Mouse (Mus musculus): ENCODE results near the gene Slc25a22. TPM values are rescaled to one million over a fixed set of nuclear protein-coding genes. Genes with fewer than 3 reads are reported as not detected.

The Slc25a22 gene
- total RNA-seq (2014; rRNA removed) (126 and 138 TPM in 2 replicates), polyA plus RNA-seq (2015; fragmentation: Nextera tagmentation; extraction: Ambion mirVana) (79.9 and 87.3 TPM in 2 replicates)

DNA sequence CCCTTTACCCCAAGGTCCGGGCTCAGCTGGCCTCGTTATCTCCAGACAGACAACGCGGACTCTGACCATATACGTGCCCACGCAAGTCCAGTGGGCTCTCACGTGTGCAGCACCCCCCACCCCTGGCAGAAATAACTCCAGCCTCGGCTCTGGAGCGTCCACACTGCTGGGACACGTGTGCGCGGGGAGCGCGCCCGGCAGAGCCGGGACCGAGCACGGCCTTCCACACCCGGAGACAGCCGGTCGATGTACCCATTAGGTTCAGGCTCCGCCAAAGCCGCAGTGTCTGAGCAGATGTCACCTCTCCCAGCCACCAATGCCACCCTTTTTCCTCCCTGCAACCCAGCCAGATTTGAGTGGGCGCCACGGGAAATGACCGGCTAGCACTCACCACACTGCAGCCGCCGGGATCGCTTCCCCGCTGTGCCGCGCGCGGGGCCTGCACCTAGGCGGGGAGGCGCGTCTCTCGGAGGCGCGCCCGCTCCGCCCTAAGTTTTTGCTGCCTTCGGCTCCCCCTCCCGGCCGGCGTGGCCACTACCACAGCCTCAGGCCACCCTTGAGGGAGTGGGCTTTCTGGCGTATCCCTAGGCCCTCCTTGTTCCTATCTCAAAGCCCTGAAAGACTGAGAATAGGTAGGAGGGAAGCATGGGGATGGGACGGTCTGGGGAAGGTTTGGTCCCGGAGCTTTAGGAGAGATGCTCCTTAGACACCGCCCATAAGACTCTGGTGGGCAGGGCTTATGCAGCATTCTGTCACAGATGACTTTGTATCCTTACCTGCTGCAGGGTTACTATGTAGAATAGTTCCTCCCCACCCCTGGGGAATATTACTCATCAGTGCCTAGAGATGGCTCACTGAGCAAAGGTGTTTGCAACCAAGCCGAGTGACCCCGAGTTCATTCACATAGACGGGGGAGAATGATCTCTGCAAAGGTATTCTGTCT is at the start of gene Slc25a22:
TSS of gene Slc25a22 (minus strand) at position 715 of the 943 bp plus-strand sequence.
- peak within 1 kb of the TSS; percentile 90 for H3K4me2 ChIP-seq (ENCODE audit: low read depth, low read length)
- H3K36me3 ChIP-seq (ENCODE audit: insufficient read depth, low read length), result no peaks in the 10 kb centered on the region; the same call in 1 of the 2 replicates
- H3K27ac ChIP-seq, result peak within 1 kb of the TSS; percentile 80
- 5% methylated on average over 53 of the region's 53 CpGs for WGBS
- H3K4me1 ChIP-seq (ENCODE audit: insufficient read depth, low read length), result peaks cover 27% of the 10 kb centered on the region
- H3K27me3 ChIP-seq (ENCODE audit: insufficient read depth, low read length), result no peaks in the 10 kb centered on the region
- ATAC-seq (peak; percentile 84), DNase-seq (ENCODE audit: low spot score) (peak; percentile 92)
- peak within 1 kb of the TSS; percentile 51 for H3K4me3 ChIP-seq (ENCODE audit: low read length)
- no peaks in the 10 kb centered on the region for H3K9me3 ChIP-seq (ENCODE audit: low read length)
- H3K9ac ChIP-seq (replicated peaks; ENCODE audit: low read length), result peak within 1 kb of the TSS; percentile 70
- TF ChIP-seq CTCF (IDR thresholded peaks at IDR 0.05; ENCODE audit: low read depth), result peak; percentile 69

DNA sequence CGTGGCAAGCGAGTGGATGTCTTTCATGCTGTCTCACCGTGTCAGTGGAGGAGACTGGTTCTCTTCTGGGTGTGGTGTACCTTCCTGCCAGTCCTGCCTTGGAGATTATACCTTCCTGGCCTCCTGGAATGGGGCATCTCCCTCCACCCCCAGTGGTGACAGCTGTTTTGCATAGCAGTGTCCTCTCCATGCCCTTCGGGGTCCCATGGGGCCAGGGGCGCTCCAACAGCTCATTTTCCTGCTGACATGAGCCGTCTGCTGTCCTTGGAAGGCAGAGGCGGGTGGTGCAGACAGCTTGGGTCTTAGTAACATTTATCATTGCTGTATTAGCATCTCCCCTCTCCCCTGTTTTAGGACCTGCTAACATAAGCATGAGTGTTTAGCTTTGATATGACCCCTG is 49.4 kb upstream of the Slc25a22 start:
- Histone ChIP-seq H3K4me1 (ENCODE audit: insufficient read depth, low read length) (peaks cover 9% of the 10 kb centered on the region), H3K27me3 (ENCODE audit: insufficient read depth, low read length) (no peaks in the 10 kb centered on the region), H3K36me3 (ENCODE audit: insufficient read depth, low read length) (peaks cover under 1% of the 10 kb centered on the region), H3K4me3 (ENCODE audit: low read length) (no peak overlapping the region), H3K9ac (replicated peaks; ENCODE audit: low read length) (no peak overlapping the region), H3K9me3 (ENCODE audit: low read length) (no peaks in the 10 kb centered on the region), H3K27ac (no peak overlapping the region), H3K4me2 (ENCODE audit: low read depth, low read length) (no peak overlapping the region)
- no peak for DNase-seq (ENCODE audit: low spot score)
- TF ChIP-seq CTCF (IDR thresholded peaks at IDR 0.05; ENCODE audit: low read depth), result no peak
- WGBS, result 64% methylated on average over 7 of the region's 7 CpGs
- ATAC-seq, result no peak

DNA sequence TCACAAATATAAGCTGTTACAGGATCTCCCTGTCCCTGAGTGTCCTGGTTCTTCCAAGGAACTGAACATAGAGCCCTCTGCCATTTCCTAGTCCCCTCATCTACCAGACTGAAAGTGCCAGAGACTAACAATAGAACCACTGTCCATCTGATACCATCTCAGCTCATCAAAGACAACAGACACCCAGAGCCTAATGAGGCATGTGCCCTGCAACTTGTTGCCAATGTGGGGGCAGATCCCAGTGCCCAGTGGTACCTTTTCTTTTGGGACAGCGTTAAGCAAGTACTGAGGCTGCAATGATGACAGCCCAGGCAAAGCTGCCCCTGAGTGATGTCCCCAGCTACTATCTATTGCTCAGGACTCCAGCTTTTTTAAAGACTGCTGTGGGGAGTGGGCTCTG is 48.5 kb upstream of the Slc25a22 start:
- WGBS, result 73% methylated on average over 1 of the region's 1 CpGs
- H3K9ac ChIP-seq (replicated peaks; ENCODE audit: low read length), result no peak overlapping the region

DNA sequence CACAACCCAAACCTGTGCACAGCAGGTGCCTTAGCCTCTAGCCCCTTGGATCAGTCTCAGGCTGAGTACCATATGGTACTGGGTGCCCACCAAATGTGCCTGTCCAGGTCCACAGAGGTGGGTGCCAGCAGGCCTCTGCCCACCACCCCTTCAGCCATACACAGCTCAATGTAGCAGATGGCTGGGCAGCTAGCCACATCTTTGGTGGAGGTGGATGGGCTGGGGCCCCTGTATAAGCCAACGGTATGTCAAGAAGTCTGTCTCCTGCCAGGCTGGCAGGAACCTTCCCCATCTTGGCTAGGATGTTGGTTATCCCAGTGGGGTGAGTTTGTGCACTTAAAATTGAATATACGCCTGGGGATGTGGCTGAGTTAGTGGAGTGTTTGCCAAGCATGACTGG is 47.9 kb upstream of the Slc25a22 start:
- WGBS, result 62% methylated on average over 2 of the region's 2 CpGs
- DNase-seq (ENCODE audit: low spot score) (peak; percentile 66), ATAC-seq (0 out of 2 replicates have a peak, but pooled peaks have one; percentile 8)
- TF ChIP-seq CTCF (IDR thresholded peaks at IDR 0.05; ENCODE audit: low read depth), result no peak
- Histone ChIP-seq H3K27me3 (ENCODE audit: insufficient read depth, low read length) (no peaks in the 10 kb centered on the region), H3K27ac (no peak overlapping the region; the same call in 1 of the 2 replicates), H3K9me3 (ENCODE audit: low read length) (no peaks in the 10 kb centered on the region), H3K4me1 (ENCODE audit: insufficient read depth, low read length) (peaks cover 12% of the 10 kb centered on the region), H3K4me3 (ENCODE audit: low read length) (no peak overlapping the region), H3K9ac (replicated peaks; ENCODE audit: low read length) (no peak overlapping the region), H3K4me2 (ENCODE audit: low read depth, low read length) (no peak overlapping the region), H3K36me3 (ENCODE audit: insufficient read depth, low read length) (no peaks in the 10 kb centered on the region)

More for the DNA sequence above, 48.5 kb upstream of the Slc25a22 start:
- no peaks in the 10 kb centered on the region for H3K27me3 ChIP-seq (ENCODE audit: insufficient read depth, low read length)
- no peak overlapping the region for H3K4me3 ChIP-seq (ENCODE audit: low read length)
- ATAC-seq, result no peak
- H3K4me2 ChIP-seq (ENCODE audit: low read depth, low read length), result no peak overlapping the region
- no peak overlapping the region for H3K27ac ChIP-seq
- H3K36me3 ChIP-seq (ENCODE audit: insufficient read depth, low read length), result no peaks in the 10 kb centered on the region
- H3K4me1 ChIP-seq (ENCODE audit: insufficient read depth, low read length), result peaks cover 9% of the 10 kb centered on the region
- no peaks in the 10 kb centered on the region for H3K9me3 ChIP-seq (ENCODE audit: low read length)
- no peak for DNase-seq (ENCODE audit: low spot score)
- no peak for TF ChIP-seq CTCF (IDR thresholded peaks at IDR 0.05; ENCODE audit: low read depth)

DNA sequence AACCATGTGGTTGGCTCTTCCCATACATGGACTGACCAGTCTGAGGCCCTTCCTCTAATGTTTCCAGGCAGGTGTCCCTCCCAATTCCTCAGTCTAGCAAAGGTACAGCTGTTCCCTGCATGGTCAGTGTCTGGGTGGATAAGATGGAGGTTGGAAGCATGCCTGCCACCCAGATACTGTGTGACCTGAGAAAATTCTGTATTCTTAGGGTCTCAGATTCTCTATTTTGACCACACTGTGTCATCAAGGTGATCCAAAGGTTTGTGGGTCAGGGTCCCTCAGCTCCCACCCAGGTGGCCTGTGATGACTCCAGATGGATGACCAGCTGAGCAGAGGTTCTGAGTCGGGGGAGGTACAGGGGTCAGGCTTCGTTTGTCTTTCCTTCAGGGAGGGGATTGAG is 47.5 kb upstream of the Slc25a22 start:
- Histone ChIP-seq H3K36me3 (ENCODE audit: insufficient read depth, low read length) (no peaks in the 10 kb centered on the region), H3K27me3 (ENCODE audit: insufficient read depth, low read length) (no peaks in the 10 kb centered on the region), H3K27ac (no peak overlapping the region; the same call in 1 of the 2 replicates), H3K9ac (replicated peaks; ENCODE audit: low read length) (no peak overlapping the region), H3K4me3 (ENCODE audit: low read length) (no peak overlapping the region), H3K4me2 (ENCODE audit: low read depth, low read length) (no peak overlapping the region), H3K4me1 (ENCODE audit: insufficient read depth, low read length) (peaks cover 12% of the 10 kb centered on the region), H3K9me3 (ENCODE audit: low read length) (no peaks in the 10 kb centered on the region)
- TF ChIP-seq CTCF (IDR thresholded peaks at IDR 0.05; ENCODE audit: low read depth), result no peak
- 53% methylated on average over 2 of the region's 2 CpGs for WGBS
- DNase-seq (ENCODE audit: low spot score), result no peak
- no peak for ATAC-seq

DNA sequence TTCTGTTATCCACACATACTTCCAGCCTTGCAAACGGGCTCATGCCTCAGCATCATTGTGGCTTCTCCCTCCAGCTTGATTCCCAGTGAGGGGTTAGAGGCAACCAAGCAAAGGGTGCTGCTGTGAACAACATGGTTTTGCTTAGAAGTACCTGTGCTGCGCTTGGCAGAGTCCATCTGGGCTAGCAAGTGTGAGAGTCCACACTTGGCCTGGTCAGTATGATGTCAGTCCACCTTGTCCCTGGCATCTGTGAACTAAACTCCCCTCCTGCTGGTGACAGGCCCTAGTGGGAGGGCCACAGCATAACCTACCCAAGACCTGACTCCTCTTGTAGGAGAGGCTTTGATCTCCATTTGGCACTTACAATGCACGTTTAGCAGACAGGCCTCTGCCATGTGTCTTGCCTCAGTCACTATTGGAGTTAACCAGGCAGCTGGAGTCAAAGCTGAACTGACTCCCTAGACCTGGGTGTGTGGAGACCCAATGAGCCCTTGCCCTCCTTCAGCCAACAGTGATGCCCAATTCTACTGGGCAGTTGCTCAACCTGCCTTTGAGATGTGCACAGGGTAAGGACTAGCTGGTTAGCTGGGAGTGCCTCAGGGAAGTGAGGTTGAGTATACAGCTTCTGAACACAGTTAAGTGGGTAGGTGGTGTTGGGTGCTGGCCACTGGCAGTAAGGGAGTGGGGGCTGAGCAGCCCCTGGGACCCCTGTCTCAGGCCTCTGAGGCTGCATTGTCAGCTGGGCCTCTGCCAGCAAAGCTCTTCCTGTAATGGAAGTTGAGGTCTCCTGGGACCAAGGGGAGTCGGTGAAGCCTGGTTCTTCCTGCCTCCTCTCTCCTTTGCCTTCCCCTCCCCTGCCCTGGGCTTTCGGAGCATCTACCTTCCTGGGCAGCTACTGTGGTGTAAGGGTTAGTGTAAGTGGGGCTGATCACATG is 46.8 kb upstream of the Slc25a22 start:
- WGBS, result 69% methylated on average over 5 of the region's 5 CpGs
- Histone ChIP-seq H3K4me3 (ENCODE audit: low read length) (no peak overlapping the region), H3K27me3 (ENCODE audit: insufficient read depth, low read length) (no peaks in the 10 kb centered on the region), H3K9me3 (ENCODE audit: low read length) (no peaks in the 10 kb centered on the region), H3K36me3 (ENCODE audit: insufficient read depth, low read length) (no peaks in the 10 kb centered on the region), H3K4me1 (ENCODE audit: insufficient read depth, low read length) (peaks cover 12% of the 10 kb centered on the region), H3K9ac (replicated peaks; ENCODE audit: low read length) (no peak overlapping the region), H3K27ac (no peak overlapping the region), H3K4me2 (ENCODE audit: low read depth, low read length) (peak overlapping the region; percentile 93; the same call in 1 of the 2 replicates)
- ATAC-seq (no peak), DNase-seq (ENCODE audit: low spot score) (no peak)
- no peak for TF ChIP-seq CTCF (IDR thresholded peaks at IDR 0.05; ENCODE audit: low read depth)

Data from hindbrain, postnatal 0 days (tissue).